Mouse (Mus musculus) layer of hippocampus, adult 11-12 months (tissue): Measurements from ENCODE around the gene Slirp.

Experiments used
- DNase-seq: peaks from one replicate; pipeline ENCODE4 v3.0.0; 2022; ENCODE audit warnings: low spot score

Gene Slirp

DNA sequence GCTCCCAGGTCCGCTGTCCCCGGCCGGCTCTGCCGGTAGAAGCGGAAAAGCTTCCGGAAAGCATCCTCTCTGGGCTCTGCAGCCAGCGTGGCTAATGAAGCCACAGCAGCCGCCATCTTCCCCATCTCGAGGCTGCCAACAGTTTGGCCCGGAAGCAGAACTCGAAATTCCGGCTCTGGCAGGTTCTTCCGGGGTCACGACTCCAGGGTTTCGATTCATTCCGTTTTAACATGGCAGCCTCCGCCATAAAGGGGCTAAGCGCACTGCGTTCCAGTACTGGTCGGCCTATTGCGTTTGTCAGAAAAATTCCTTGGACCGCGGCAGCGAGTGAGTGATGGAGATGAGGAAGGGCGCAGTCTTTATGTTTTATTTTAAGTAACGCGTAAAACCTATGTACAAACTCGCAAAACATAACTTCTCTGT lies at the start of gene Slirp, which contains the start of gene Alkbh1:
Slirp (plus strand) TSS at position 197 of the 423 bp plus-strand sequence.
Alkbh1 (minus strand) TSS at position 318 of the 423 bp plus-strand sequence.
- peak; percentile 91 for DNase-seq

DNA sequence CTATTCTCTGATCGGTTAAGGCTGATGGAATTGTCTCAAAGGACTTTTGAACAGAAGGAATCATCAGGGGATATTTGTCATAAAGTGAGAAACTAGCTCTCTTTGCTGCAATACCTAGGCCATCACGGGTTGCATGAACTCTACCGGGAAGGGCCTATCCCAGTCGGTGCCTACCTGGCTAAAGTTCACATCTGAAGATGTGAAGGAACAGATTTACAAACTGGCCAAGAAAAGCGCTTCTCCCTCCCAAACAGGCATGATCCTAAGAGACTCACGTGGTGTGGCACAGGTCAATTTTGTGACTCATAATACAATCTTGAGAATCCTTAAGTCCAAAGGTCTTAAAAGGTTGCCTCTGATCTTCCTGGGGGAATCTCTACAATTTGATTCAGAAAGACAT lies 49.4 kb upstream of the Slirp start:
- DNase-seq = no peak

DNA sequence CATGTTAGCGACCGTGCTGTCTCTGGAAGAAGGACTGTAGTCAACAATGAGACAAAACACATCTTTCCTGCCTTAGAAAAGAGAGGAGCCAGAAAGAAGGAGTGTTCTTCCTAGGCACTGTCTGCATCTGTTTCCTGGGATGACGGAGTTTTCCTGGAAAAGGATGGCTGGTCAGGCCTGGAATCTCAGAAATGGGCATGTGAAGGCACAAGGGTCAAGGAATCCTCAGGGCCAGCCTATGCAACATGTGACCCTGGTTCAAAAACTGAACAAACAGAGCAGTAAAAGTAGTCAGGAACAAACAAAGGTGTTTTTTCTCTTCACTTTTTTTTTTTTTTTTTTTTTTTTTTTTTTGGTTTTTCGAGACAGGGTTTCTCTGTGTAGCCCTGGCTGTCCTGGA lies 46.6 kb upstream of the Slirp start:
- no peak for DNase-seq

DNA sequence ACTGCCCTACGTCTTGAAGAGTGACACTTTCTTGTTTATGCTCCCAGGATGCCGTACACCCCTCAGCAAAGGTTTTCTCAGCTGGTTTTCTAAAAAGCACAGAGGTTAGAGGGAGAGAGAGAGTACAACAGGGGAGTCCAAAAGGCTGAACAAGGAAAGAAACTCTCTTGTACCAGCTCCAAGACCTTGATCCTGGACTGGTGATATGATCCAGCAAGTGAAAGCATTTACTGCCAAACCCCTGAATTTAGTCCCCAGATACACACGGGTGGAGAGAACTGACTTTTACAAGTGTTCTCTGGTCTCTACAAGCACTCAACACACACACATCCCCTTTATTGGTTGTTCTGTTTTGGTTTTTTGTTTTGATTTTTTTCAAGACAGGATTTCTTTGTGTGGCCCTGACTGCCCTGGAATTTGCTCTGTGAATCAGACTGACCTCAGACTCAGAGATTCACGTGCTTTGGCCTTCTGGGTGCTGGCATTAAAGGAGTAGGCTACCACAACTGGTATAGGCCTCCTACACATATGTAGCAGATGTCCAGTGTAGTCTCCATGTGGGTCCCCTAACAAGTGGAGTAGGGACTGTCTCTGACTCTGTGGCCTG lies 45.8 kb upstream of the Slirp start:
- no peak for DNase-seq

DNA sequence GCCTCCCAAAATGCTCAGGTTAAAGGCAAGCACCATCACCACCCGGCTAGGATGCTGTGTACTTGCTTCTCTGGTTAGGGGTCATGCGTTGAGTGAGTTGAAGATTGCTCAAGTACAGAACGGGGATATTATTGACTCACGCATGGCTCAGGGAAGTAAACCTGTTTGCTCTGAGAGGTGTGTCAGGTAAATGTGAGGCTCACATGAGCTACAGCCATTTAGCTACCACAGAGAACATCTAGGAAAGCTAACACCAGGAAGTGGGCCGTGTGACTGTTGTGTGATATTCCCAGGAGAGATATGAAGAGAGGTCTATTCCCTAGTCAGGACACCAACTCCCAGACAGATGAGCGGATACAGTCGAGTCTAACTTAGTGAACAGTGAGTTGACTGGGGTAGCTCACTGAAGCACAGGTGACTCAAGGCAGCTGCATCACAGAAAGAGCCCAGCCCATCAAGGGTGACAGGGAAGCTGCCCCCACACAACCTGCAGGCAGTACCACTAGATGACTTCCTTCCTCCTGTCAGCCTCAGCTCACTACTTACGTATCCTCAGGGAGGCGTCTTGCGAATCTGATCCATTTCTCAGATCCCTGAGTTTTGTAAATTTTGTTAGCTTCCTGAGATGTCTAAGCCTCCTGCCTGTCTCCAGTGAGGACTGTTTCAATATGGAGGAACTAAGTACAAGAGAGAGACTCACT lies 44.4 kb upstream of the Slirp start:
- no peak for DNase-seq

DNA sequence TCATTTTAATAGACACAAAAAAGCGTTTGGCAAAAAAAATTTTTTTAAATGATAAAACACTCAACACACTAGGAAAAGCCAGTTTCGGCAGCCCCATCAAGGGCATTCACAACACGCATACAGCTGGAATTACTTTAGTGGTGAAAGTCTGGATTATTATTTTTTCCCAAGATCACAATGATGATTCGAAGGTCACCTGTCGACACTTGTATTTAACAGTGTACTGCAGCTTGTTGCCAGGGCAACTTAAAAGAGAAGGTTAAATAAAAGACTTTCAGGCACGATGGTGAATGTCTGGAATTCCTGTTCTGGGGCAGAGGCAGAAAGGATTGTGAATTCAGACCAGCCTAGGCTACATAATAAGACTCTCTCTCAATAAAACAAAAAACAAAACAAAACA lies 41.8 kb upstream of the Slirp start:
- DNase-seq = no peak

DNA sequence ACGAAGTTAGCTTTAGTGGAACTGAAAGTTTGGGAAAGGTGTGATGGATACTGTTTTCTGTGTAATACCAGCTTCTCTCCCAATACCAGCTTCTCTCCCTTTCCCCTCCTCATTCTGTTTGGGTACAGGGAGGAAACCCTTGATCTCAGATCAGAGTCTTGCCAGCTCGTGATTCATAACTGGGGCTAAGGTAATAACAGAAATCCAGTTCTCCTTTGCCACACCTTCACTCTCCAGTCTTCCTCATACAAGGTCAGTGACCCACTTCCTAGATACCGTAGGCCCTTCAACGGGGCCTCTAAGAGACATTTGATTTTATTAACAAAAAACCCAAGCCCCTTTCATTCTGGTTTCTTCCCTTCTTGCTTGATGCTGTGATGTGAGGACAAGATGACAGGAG lies 38.5 kb upstream of the Slirp start:
- DNase-seq = no peak

DNA sequence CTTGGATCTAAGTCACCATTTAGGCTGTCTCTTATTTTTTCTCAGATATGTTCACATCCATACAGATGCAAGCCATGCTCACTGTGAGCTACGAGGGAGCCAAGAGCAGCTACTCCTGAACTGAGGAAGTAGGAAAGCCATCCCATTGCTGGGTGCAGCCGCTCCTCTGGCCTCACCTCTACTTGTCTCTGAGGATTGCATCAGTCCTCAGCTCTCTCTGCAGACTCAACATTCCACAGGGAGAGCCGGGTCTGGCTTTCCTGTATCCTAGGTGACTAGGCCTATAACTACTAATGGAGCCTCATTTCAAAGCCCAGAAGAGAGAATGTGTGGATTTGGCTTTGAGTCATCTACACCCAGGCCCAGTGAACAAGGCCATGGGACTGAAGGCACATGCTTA lies 38.0 kb upstream of the Slirp start:
- no peak for DNase-seq

DNA sequence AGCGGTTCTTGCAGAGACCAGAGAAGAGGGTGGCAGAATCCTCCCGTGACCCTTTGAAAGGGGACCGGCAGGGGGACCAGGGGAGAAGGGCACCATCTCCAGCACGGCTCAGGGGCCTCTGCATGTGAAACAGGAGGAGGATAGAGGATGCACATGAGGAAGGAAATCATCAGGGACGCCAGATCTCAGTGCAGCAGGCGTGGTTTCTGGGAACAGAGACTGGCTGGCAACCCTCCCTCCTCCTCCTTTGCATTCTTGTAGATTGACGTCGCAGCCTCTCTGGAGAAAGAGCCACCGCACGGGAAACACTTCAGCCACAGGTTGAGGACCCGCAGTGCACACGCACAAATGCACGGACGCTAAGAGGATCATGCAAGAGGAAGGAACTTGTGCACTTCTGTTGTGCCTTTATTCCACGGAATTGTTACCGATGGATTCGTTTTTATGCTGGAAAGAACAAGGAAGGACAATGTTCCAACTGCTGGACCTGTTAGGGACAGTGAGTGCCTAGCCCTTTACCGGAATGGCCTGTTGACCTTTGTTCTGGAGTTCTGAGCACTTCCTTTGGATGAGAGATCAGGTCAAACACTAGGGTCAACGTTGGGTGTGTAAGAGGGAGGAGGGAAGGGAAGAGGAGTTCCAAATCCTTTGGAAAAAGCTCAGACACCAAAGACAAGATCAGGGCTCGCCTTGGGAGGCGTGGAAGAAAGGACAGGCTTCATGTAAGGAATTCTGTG lies 35.7 kb upstream of the Slirp start:
- DNase-seq = no peak

DNA sequence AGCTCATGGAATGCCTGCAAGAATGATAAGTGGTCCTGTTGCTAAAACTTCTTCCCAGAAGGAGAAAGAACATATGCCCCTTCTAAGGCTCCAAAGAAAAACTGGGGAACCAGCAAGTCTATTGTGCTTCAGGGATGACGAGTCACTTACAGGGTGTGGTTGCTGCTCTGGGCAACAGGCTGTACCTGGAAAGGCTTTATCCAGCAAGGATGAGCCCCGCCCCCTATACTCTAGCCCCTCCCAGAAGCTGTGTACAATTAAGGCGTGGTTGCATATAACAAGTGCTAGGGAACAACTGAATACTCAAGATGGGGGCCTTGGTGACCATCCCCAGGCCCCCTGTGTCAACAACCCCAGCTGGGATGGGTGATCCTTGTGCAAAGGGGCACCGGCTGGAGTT lies 34.6 kb upstream of the Slirp start:
- DNase-seq = no peak

DNA sequence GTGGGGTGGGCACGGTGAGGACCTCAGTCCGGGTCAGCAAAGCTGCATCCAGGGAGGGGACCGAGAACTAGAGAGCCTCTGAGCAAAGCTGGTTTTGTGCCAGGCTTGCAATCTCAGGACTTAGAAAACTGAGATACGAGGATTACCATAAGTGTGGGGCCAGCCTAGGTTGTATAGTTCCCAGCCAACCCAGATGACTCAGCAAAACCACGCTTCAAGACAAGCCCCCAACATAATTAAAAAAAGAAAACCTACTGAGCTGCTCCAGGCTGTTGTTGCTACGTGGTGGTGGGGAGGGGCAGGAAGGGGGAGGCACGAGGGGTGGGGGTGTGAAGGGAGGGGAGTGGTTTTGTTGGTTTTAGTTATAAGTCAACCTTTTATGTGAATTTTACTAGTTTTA lies 32.7 kb upstream of the Slirp start:
- no peak for DNase-seq

DNA sequence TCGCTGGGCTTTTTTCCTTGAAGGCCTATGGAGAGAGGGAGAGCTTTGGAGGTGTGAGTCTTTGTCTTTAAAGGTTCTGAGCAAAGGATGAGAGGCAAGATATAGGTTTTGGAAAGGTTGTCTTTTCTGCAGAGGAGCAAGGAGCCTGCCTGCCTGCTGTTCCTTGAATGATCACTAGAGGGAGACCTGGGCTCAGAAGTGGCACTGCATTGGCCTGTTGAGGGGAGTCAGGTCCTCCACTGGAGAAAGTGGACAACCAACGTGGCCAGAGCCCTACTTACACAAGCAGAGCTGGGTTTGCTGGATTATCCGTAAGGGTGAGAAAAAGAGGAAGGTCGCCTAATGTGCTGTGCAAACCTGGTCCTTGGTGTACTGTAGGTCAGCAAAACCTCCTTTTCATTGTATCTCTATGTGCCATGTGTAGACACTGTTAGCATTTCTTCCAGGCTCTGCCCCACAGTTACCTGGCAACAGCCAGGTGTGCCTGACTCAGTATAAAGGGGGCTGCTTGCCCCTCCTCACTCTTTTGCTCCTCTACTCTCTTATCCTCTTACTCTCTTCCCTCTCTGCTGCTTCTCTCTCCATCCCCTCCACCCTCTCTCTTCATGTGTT lies 30.4 kb upstream of the Slirp start:
- DNase-seq = peak; percentile 71

DNA sequence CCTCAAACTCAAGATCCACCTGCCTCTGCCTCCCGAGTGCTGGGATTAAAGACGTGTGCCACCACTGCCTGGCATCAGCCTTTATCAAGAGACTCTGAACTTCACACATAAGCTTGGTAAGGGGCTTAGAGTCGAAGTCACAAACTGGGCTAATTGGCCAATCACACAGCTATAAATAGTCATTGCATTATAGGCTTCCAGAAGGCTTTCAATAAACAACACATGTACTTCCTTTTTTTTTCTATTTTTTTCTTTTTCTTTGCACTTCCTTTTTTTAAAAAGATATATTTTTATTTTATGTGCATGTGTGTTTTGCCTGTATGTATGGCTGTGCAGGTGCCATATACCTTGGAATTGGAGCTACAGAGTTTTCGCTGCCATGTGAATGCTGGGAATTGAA lies 28.3 kb upstream of the Slirp start:
- DNase-seq = no peak

DNA sequence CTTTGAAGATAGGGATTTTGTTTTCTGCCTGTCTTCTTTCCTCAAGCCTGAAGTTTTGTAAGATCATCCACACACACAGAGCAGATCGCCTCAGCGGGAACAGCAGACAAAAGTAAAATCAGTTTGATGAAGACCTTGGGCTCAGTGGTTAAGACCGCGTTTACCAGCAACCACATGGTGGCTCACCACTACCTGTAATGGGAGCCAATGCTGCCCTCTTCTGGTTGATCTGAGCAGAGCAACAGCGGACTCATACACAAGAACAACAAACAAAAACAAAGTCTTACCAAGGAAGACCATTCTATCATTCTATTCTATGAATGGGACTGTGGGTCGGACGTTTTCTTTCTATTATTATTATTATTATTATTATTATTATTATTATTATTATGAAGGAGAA lies 27.0 kb upstream of the Slirp start:
- DNase-seq = peak; percentile 53

DNA sequence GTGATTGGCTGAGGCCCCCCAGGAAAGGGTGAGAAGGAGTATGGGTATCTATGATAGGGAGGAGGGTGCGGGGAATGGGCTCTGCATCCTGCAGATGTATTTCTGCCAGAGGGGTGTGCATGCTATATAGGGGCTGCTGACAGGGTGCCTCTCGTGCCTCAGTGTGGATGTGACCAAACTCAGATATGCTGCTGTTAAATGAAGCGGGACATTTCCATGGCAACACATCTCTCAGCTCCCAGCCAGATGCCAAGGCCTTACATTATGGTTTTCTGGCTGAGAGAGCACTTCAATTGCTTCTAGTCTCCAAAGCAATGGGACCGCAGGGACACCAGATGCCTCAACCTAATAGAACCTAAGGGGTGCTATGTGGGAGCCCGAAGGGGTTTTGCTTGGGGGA lies 24.8 kb upstream of the Slirp start:
- DNase-seq = no peak

DNA sequence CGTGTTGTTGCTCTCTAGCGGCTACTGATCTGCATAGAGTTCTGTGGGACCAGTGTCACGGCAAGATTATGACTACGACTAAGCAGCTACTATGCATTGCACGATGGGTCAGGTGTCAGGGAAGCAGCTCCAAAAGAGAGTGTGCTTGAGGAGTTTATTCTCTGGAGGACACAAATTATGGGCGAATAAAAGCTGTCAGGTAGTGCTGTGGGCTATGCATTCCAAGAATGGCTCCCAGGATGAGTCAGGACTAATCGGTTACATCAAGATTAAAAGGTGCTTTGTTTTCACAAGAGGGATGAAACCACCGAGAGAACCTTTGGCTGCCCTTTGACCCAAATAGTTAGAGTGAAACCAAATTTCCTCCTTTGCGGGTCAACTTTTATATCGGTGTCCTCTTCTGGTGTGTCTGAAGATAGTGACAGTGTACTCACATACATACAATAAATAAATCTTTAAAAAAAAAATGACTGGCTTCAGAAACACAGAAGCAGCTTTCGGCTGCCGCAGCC lies 23.7 kb upstream of the Slirp start:
- DNase-seq = no peak

DNA sequence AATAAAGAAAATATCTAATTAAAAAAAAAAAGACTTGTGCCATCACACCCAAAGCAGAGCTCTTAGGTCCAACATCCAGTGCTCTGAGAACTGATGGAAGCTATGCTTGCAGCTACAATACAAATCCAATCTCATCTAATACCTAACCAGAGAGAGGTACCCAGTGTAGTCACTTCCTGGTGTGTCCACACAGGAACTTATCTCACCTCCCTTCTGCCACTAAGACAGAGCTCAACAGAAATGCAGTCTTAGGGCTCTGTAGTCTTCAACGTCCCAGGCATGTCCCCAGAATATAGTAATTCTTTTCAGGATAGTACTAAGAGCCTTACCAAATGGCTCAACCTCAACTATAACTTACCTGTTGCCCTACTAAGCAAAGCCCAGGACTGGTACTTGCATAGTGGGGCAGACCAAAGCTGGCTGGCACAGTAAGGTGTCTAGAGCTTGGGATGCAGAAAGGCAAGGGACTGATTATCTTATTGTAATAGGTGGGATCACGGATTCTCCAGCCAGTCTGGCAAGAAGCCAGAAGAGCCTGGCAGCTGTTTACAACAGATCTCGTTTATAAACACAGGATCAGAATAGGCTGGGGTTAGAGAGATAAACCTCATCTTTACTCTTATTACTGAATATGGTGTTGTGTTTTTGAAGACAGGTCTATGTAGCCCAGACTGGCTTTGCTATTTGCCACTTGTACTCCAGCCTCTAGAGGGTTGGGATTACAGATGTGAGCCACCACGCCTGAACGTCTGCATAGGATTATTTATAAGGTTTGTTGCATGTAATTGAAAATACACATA lies 21.8 kb upstream of the Slirp start:
- no peak for DNase-seq

DNA sequence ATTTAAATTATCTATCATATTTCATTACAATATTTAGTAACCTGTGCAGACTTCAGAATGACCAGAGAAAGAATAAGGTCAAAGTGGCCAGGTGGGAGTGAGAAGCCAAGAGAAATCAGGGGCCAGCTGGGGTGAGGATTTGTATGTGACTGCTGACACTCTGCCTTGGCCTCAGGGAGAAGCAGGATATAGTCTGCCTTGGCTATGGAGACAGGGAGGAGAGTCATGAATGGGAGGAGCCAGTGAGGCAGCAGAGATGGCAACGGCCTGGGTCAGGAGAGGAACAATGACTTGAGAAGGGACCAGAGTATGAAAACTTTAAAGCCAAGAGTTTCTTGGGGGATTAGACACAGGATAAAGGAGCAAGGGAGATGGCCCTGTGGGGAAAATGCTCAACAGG lies 20.0 kb upstream of the Slirp start:
- no peak for DNase-seq

DNA sequence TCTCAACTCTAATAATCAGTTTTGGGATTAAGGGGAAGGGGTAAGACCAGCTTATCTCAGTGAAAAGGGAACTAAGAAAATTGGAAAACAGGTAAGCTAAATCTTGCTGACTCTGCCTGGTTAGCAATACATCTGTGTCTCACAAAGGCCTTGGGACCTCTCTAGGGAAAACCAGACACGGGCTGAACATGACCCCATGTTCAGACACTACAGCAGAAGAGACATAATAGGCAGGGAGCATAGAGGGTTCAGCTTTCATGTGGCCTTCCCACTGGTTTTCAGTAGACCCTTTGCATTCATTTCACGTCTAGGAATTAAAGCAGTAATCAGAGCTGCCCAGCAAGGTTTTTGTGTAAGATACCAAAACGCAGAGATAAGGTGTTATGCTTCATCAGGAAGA lies 19.2 kb upstream of the Slirp start:
- DNase-seq = no peak

DNA sequence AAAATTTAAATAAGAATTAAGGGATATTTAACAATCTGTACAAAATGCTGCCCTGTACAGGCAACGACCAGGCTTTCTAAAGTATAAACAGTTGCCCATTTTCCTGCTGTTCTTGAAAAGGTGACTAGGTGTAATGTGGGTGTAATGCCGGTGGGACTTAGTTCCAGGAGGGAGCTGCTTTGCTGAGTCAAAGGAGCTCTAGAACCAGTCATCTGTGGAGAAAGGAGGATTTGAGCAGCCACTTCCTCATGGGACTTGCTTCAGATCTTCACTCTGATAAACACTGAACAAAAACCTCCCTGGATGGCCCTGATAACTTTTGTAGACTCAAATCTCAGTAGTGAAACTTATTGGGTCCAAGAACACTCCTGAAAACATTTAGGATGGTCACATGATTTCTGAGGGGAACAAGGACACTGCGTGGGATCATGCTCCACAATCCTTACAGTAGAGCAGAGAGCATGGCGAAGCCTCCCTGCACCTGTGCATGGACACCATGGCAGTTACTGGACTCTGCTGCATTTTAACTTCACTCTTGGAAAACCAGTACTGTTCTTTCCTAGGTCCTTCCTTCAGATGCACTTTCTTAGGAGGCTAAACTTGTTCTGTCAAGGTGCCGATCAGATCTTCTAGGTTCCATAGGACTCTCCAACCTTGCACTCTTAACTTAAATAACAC lies 17.2 kb upstream of the Slirp start:
- DNase-seq = no peak

DNA sequence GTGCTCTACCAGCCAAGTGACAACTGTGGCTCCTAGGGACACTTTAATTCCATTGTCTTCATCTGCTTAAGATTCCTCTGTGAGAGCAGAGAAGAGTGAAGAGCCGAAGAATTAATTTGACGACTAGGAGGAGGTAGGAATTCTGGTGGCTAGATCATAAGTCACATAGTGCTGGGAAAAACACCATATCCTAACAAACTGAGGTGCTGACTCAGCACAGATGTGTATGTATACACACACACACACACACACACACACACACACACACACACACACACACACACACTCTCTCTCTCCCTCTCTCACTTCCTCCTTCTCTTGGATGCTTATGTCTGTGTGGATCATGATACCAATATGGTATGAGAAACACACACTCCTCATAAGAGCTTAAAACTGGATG lies 15.4 kb upstream of the Slirp start:
- DNase-seq = no peak
